Mouse (Mus musculus): ENCODE measurements around the gene Pde8a. TPM values are rescaled to one million over a fixed set of nuclear protein-coding genes. Genes with fewer than 3 reads are reported as not detected.

The Pde8a gene
- polyA plus RNA-seq, 1 experiment from 2014 or later, result 5.3 TPM

GRCm38 (mm10) chr7:81336432-81336786, 123.0 kb downstream of the Pde8a start:
- WGBS, result 39% methylated on average over 8 of the region's 8 CpGs
- Histone ChIP-seq H3K4me1 (ENCODE audit: control insufficient read depth in 2 of 2, insufficient read depth in 2 of 2, low read length in 2 of 2) (peaks cover 7 to 8% of the 10 kb centered on the region in 2 experiments; a peak in 3 of 4 replicates), H3K4me3 (ENCODE audit: control insufficient read depth in 1 of 2, insufficient read depth in 1 of 2, low read depth in 1 of 2, low read length in 2 of 2) (no peak overlapping the region), H3K9ac (ENCODE audit: low read length) (no peak overlapping the region), H3K27me3 (ENCODE audit: control insufficient read depth, insufficient read depth, low read length) (no peaks in the 10 kb centered on the region), H3K9me3 (ENCODE audit: control insufficient read depth, low read length) (no peaks in the 10 kb centered on the region), H3K36me3 (ENCODE audit: control insufficient read depth, insufficient read depth, low read length) (peaks cover 58% of the 10 kb centered on the region), H3K27ac (replicated peaks in 1 of 2; ENCODE audit: control insufficient read depth in 1 of 2, insufficient read depth in 1 of 2, low read depth in 2 of 2, low read length in 2 of 2) (peak overlapping the region; percentile 43 to 71), H3K4me2 (ENCODE audit: low read length) (no peak overlapping the region)
- ATAC-seq (ENCODE audit: insufficient number of reproducible peaks, insufficient read depth, low FRiP score, low read depth), result no peak

GRCm38 (mm10) chr7:81337785-81338521, 124.6 kb downstream of the Pde8a start:
- Histone ChIP-seq H3K27me3 (ENCODE audit: control insufficient read depth, insufficient read depth, low read length) (no peaks in the 10 kb centered on the region), H3K9ac (ENCODE audit: low read length) (no peak overlapping the region), H3K9me3 (ENCODE audit: control insufficient read depth, low read length) (no peaks in the 10 kb centered on the region), H3K4me2 (ENCODE audit: low read length) (no peak overlapping the region), H3K4me1 (ENCODE audit: control insufficient read depth in 2 of 2, insufficient read depth in 2 of 2, low read length in 2 of 2) (peaks cover 10 to 19% of the 10 kb centered on the region in 2 experiments), H3K27ac (replicated peaks in 1 of 2; ENCODE audit: control insufficient read depth in 1 of 2, insufficient read depth in 1 of 2, low read depth in 2 of 2, low read length in 2 of 2) (no peak overlapping the region), H3K4me3 (ENCODE audit: control insufficient read depth in 1 of 2, insufficient read depth in 1 of 2, low read depth in 1 of 2, low read length in 2 of 2) (no peak overlapping the region), H3K36me3 (ENCODE audit: control insufficient read depth, insufficient read depth, low read length) (peaks cover 68% of the 10 kb centered on the region)
- no peak for ATAC-seq (ENCODE audit: insufficient number of reproducible peaks, insufficient read depth, low FRiP score, low read depth)
- WGBS, result 91% methylated on average over 21 of the region's 21 CpGs

- H3K4me3 ChIP-seq (ENCODE audit: control insufficient read depth in 1 of 2, insufficient read depth in 1 of 2, low read depth in 1 of 2, low read length in 2 of 2), result no peak overlapping the region
- H3K27ac ChIP-seq (replicated peaks in 1 of 2; ENCODE audit: control insufficient read depth in 1 of 2, insufficient read depth in 1 of 2, low read depth in 2 of 2, low read length in 2 of 2), result no peak overlapping the region
- 81% methylated on average over 3 of the region's 3 CpGs for WGBS
- H3K4me1 ChIP-seq (ENCODE audit: control insufficient read depth in 2 of 2, insufficient read depth in 2 of 2, low read length in 2 of 2), result peaks cover 15 to 24% of the 10 kb centered on the region in 2 experiments
- ATAC-seq (ENCODE audit: insufficient number of reproducible peaks, insufficient read depth, low FRiP score, low read depth), result no peak
- no peaks in the 10 kb centered on the region for H3K27me3 ChIP-seq (ENCODE audit: control insufficient read depth, insufficient read depth, low read length)
- H3K9ac ChIP-seq (ENCODE audit: low read length), result no peak overlapping the region
- H3K9me3 ChIP-seq (ENCODE audit: control insufficient read depth, low read length), result no peaks in the 10 kb centered on the region
- H3K36me3 ChIP-seq (ENCODE audit: control insufficient read depth, insufficient read depth, low read length), result peaks cover 69% of the 10 kb centered on the region
- H3K4me2 ChIP-seq (ENCODE audit: low read length), result no peak overlapping the region
These were observed 125.1 kb downstream of the Pde8a start for GRCm38 (mm10) chr7:81338522-81338873.

GRCm38 (mm10) chr7:81339783-81340182, 126.4 kb downstream of the Pde8a start:
- no peak for ATAC-seq (ENCODE audit: insufficient number of reproducible peaks, insufficient read depth, low FRiP score, low read depth)
- no peak overlapping the region for H3K27ac ChIP-seq (replicated peaks in 1 of 2; ENCODE audit: control insufficient read depth in 1 of 2, insufficient read depth in 1 of 2, low read depth in 2 of 2, low read length in 2 of 2)
- peaks cover 72% of the 10 kb centered on the region for H3K36me3 ChIP-seq (ENCODE audit: control insufficient read depth, insufficient read depth, low read length)

GRCm38 (mm10) chr7:81341563-81341962, 128.2 kb downstream of the Pde8a start:
- Histone ChIP-seq H3K36me3 (ENCODE audit: control insufficient read depth, insufficient read depth, low read length) (peaks cover 68% of the 10 kb centered on the region), H3K4me1 (ENCODE audit: control insufficient read depth in 2 of 2, insufficient read depth in 2 of 2, low read length in 2 of 2) (peaks cover 14 to 23% of the 10 kb centered on the region in 2 experiments), H3K9me3 (ENCODE audit: control insufficient read depth, low read length) (no peaks in the 10 kb centered on the region), H3K4me2 (ENCODE audit: low read length) (no peak overlapping the region), H3K27ac (replicated peaks in 1 of 2; ENCODE audit: control insufficient read depth in 1 of 2, insufficient read depth in 1 of 2, low read depth in 2 of 2, low read length in 2 of 2) (no peak overlapping the region), H3K9ac (ENCODE audit: low read length) (no peak overlapping the region), H3K27me3 (ENCODE audit: control insufficient read depth, insufficient read depth, low read length) (no peaks in the 10 kb centered on the region), H3K4me3 (ENCODE audit: control insufficient read depth in 1 of 2, insufficient read depth in 1 of 2, low read depth in 1 of 2, low read length in 2 of 2) (no peak overlapping the region)
- WGBS, result 56% methylated on average over 3 of the region's 3 CpGs
- no peak for ATAC-seq (ENCODE audit: insufficient number of reproducible peaks, insufficient read depth, low FRiP score, low read depth)

More at GRCm38 (mm10) chr7:81339783-81340182, 126.4 kb downstream of the Pde8a start:
- Histone ChIP-seq H3K9me3 (ENCODE audit: control insufficient read depth, low read length) (no peaks in the 10 kb centered on the region), H3K9ac (ENCODE audit: low read length) (no peak overlapping the region), H3K4me2 (ENCODE audit: low read length) (no peak overlapping the region), H3K4me1 (ENCODE audit: control insufficient read depth in 2 of 2, insufficient read depth in 2 of 2, low read length in 2 of 2) (peaks cover 22 to 30% of the 10 kb centered on the region in 2 experiments), H3K27me3 (ENCODE audit: control insufficient read depth, insufficient read depth, low read length) (no peaks in the 10 kb centered on the region), H3K4me3 (ENCODE audit: control insufficient read depth in 1 of 2, insufficient read depth in 1 of 2, low read depth in 1 of 2, low read length in 2 of 2) (no peak overlapping the region)
- 82% methylated on average over 4 of the region's 4 CpGs for WGBS

GRCm38 (mm10) chr7:81342356-81343094, 129.1 kb downstream of the Pde8a start:
- ATAC-seq (ENCODE audit: insufficient number of reproducible peaks, insufficient read depth, low FRiP score, low read depth), result no peak

GRCm38 (mm10) chr7:81343316-81343715, 129.9 kb downstream of the Pde8a start:
- H3K9me3 ChIP-seq (ENCODE audit: control insufficient read depth, low read length), result no peaks in the 10 kb centered on the region
- no peaks in the 10 kb centered on the region for H3K27me3 ChIP-seq (ENCODE audit: control insufficient read depth, insufficient read depth, low read length)
- H3K4me3 ChIP-seq (ENCODE audit: control insufficient read depth in 1 of 2, insufficient read depth in 1 of 2, low read depth in 1 of 2, low read length in 2 of 2), result peak overlapping the region; percentile 93 to 96
- no peak overlapping the region for H3K27ac ChIP-seq (replicated peaks in 1 of 2; ENCODE audit: control insufficient read depth in 1 of 2, insufficient read depth in 1 of 2, low read depth in 2 of 2, low read length in 2 of 2)
- H3K36me3 ChIP-seq (ENCODE audit: control insufficient read depth, insufficient read depth, low read length), result peaks cover 57% of the 10 kb centered on the region
- WGBS, result 15% methylated on average over 8 of the region's 8 CpGs
- H3K9ac ChIP-seq (ENCODE audit: low read length), result peak overlapping the region; percentile 99
- ATAC-seq (ENCODE audit: insufficient number of reproducible peaks, insufficient read depth, low FRiP score, low read depth), result no peak
- peaks cover 14 to 23% of the 10 kb centered on the region in 2 experiments for H3K4me1 ChIP-seq (ENCODE audit: control insufficient read depth in 2 of 2, insufficient read depth in 2 of 2, low read length in 2 of 2)
- H3K4me2 ChIP-seq (ENCODE audit: low read length), result peak overlapping the region; percentile 94

More at GRCm38 (mm10) chr7:81342356-81343094, 129.1 kb downstream of the Pde8a start:
- H3K9me3 ChIP-seq (ENCODE audit: control insufficient read depth, low read length), result no peaks in the 10 kb centered on the region
- H3K27me3 ChIP-seq (ENCODE audit: control insufficient read depth, insufficient read depth, low read length), result no peaks in the 10 kb centered on the region
- H3K9ac ChIP-seq (ENCODE audit: low read length), result peak overlapping the region; percentile 99
- peaks cover 14 to 23% of the 10 kb centered on the region in 2 experiments for H3K4me1 ChIP-seq (ENCODE audit: control insufficient read depth in 2 of 2, insufficient read depth in 2 of 2, low read length in 2 of 2)
- H3K4me3 ChIP-seq (ENCODE audit: control insufficient read depth in 1 of 2, insufficient read depth in 1 of 2, low read depth in 1 of 2, low read length in 2 of 2), result peak overlapping the region in 1 of 2 experiments; percentile 93; a peak in 2 of 4 replicates
- no peak overlapping the region for H3K27ac ChIP-seq (replicated peaks in 1 of 2; ENCODE audit: control insufficient read depth in 1 of 2, insufficient read depth in 1 of 2, low read depth in 2 of 2, low read length in 2 of 2)
- H3K4me2 ChIP-seq (ENCODE audit: low read length), result peak overlapping the region; percentile 94
- H3K36me3 ChIP-seq (ENCODE audit: control insufficient read depth, insufficient read depth, low read length), result peaks cover 65% of the 10 kb centered on the region
- 56% methylated on average over 8 of the region's 8 CpGs for WGBS
